Mouse (Mus musculus): Measurements from ENCODE around the gene Gm17657. TPM values are rescaled to one million over a fixed set of nuclear protein-coding genes. Genes with fewer than 3 reads are reported as not detected.

The Gm17657 gene
- not detected in 2 replicates for polyA plus RNA-seq (2016; fragmentation: Nextera tagmentation; extraction: Ambion mirVana)

DNA sequence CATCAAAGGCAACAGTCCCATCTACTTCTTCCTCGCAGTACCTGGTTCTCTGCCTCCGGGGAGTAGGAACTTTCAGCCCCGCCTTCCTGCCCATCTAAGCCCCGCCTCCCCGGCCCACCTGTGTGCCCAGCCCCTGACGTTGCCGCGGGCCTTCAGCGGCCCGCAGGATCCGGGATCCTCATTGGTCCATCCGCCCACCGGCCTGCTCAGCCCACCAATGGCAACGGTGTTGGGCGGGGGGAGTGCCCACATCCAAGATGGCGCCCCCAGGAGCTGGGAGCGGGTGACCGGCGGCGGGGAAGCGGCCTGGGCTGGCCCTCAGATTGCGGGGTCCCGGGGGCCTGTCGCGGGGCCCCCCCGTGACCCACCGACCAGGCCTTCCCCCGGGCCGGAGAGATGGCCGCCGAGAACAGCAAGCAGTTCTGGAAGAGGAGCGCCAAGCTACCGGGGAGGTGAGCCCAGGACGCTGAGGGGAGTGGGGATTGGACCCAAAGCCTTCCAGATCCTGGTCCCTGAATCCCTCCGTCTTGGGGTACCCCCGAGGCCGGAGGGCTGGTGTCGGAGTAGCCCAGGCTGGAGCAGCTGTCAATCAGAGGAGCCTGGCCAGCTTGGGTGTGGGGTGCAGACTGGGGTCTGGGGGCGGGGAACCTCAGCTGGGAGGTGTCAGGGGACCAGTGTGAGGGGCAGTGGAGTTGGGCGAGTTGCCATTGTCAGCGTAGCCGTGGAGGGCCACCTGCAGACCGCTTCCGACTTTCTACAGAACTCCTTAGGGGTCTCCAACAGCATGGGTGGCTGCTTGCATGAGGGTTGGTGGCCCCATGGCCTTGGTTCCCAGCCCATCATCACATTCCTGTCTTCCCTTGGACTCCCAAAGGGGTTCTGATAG lies at the start of gene Gm17657, which contains the start of gene Tbc1d22b:
Gene Gm17657, minus strand, starts transcription at position 96 of the 886 bp plus-strand sequence.
Gene Tbc1d22b, plus strand, starts transcription at position 243 of the 886 bp plus-strand sequence.
- H3K36me3 ChIP-seq (replicated peaks) = peaks cover 1% of the 10 kb centered on the region; the same call in 1 of the 2 replicates
- H3K27ac ChIP-seq = peak within 1 kb of the TSS; percentile 95
- H3K9me3 ChIP-seq = no peaks in the 10 kb centered on the region
- H3K4me3 ChIP-seq = peak within 1 kb of the TSS; percentile 99
- peaks cover 25% of the 10 kb centered on the region for H3K4me1 ChIP-seq
- no peaks in the 10 kb centered on the region for H3K27me3 ChIP-seq (ENCODE audit: poor library complexity, severe bottlenecking)
- under 1% methylated on average over 44 of the region's 44 CpGs for WGBS
- DNase-seq (ENCODE audit: extremely low spot score, low spot score) = peak; percentile 92

DNA sequence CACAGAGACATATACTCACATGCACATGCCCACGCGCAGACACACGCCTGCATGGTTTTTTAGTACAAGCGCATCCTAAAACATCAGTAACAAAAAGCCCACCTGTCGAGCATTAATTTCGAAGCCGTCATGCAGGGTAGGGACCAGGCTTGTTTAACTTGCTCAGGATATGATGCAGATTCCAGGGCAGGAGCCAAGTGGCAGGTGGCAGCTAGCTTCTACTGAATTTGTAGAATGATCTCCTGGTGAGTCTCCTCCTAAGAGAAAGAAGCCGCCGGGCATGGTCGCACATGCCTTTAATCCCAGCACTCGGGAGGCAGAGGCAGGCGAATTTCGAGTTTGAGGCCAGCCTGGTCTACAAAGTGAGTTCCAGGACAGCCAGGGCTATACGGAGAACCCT lies 49.6 kb upstream of the Gm17657 start:
- no peaks in the 10 kb centered on the region for H3K27me3 ChIP-seq (ENCODE audit: poor library complexity, severe bottlenecking)
- 0 out of 2 replicates have a peak, but pooled peaks cover 4% of the 10 kb centered on the region for H3K9me3 ChIP-seq
- H3K4me3 ChIP-seq = no peak overlapping the region
- WGBS = 93% methylated on average over 14 of the region's 14 CpGs
- peaks cover 22% of the 10 kb centered on the region for H3K4me1 ChIP-seq
- no peak overlapping the region for H3K27ac ChIP-seq
- DNase-seq (ENCODE audit: extremely low spot score, low spot score) = no peak
- peaks cover 92% of the 10 kb centered on the region for H3K36me3 ChIP-seq (replicated peaks)

DNA sequence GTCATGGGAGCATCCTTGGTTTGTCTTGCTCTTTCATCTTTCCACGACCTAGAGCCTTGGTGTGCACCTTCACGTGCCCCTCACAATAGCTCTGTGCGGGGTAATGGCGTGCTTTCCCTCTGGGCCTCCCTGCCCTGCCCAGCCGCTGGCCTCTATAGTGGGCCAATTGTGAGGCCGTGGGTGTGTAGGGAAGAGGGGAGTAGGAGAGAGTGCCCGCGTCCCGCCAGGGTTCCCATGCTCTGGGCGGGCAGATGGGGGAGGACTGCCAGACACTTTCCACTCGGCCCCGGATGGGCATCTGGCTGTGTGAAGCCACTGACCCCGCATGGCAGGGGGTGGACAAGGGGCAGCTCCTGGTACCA lies 47.3 kb upstream of the Gm17657 start:
- peaks cover 22% of the 10 kb centered on the region for H3K4me1 ChIP-seq
- H3K9me3 ChIP-seq = no peaks in the 10 kb centered on the region
- H3K36me3 ChIP-seq (replicated peaks) = peaks cover 79% of the 10 kb centered on the region
- no peak for DNase-seq (ENCODE audit: extremely low spot score, low spot score)
- H3K27me3 ChIP-seq (ENCODE audit: poor library complexity, severe bottlenecking) = no peaks in the 10 kb centered on the region
- no peak overlapping the region for H3K4me3 ChIP-seq
- H3K27ac ChIP-seq = peak overlapping the region; percentile 61
- WGBS = 88% methylated on average over 13 of the region's 13 CpGs

DNA sequence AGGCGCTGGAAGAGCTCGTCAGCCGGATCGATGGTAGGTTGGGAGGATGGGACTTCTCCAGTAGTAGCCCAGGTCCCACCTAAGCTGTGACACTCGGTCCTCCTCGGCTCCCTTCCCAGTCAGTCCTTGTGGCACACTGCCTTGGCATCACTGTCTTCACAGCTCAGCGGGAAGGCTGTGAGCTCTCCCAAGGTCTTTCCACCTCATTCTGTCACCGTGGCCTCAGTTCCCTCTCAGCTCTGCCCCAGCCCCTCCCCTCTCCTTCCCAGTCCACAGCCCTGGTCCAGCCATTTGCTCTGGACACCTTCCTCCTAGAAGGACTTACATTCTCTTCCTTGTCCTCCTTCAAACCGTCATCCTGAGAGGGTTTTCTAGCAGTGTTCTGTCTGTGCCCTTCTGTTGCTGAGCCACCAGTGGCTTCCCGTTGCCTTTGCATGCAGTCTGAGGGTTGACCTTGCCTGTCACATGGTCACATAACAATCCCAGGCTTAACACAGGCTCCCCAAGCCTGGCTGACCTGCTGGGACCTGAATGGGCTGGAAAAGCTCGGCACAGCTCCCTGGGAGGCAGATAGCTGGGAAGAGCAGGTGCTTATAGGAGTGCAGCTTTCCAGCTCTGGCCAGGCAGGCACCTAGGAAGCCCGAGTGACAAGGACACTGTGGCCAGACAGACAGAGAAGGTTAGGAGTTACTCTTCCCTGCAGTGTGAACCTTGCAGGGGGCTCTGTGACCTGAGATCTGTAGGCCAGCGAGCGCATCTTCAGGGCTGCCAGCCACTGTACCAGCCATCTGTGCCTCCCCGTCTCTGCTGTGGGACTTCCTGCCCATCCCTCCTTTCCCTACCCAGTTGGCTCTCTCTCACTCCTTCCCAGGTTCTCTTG lies 46.7 kb upstream of the Gm17657 start:
- H3K27ac ChIP-seq = peak overlapping the region; percentile 61
- peaks cover 22% of the 10 kb centered on the region for H3K4me1 ChIP-seq
- H3K36me3 ChIP-seq (replicated peaks) = peaks cover 76% of the 10 kb centered on the region
- no peak for DNase-seq (ENCODE audit: extremely low spot score, low spot score)
- H3K4me3 ChIP-seq = no peak overlapping the region
- H3K27me3 ChIP-seq (ENCODE audit: poor library complexity, severe bottlenecking) = no peaks in the 10 kb centered on the region
- no peaks in the 10 kb centered on the region for H3K9me3 ChIP-seq
- WGBS = 89% methylated on average over 15 of the region's 15 CpGs

DNA sequence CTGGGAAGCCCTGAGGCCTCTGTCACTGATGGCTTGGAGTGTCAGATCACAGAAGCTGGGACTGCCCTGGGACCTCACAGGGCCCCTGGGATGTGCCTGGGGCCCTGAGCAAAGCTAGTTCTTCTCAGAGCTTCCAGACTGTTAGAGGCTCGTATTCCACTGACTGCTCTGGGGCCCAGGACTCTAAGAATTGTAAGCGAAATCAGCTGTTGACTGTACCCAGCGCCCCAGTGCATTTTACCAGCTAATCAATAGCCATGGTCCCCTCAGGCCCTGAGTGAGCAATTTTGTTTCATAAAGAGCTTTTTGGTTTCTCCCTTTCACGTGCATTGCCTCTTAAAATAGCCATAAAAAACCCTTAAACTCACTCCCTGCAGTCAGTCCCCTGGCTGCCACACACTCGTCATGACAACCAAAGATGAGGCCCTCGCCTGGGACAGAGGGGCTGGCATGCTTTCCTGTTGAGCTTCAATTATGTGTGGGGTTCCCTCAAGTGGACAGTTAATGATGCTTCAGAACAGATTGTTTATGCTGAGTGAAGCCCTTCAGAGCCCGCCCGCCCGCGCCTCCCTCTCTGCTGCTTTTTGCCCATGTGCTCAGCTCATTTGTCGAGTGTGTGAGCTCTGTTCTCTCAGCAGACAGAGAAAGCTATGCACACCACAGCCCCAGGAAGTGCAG lies 39.9 kb upstream of the Gm17657 start:
- Histone ChIP-seq H3K9me3 (no peaks in the 10 kb centered on the region), H3K36me3 (replicated peaks) (peaks cover 44% of the 10 kb centered on the region), H3K27ac (peak overlapping the region; percentile 71), H3K4me1 (peaks cover 16% of the 10 kb centered on the region), H3K27me3 (ENCODE audit: poor library complexity, severe bottlenecking) (no peaks in the 10 kb centered on the region), H3K4me3 (no peak overlapping the region)
- WGBS = 66% methylated on average over 11 of the region's 11 CpGs
- DNase-seq (ENCODE audit: extremely low spot score, low spot score) = peak; percentile 19

DNA sequence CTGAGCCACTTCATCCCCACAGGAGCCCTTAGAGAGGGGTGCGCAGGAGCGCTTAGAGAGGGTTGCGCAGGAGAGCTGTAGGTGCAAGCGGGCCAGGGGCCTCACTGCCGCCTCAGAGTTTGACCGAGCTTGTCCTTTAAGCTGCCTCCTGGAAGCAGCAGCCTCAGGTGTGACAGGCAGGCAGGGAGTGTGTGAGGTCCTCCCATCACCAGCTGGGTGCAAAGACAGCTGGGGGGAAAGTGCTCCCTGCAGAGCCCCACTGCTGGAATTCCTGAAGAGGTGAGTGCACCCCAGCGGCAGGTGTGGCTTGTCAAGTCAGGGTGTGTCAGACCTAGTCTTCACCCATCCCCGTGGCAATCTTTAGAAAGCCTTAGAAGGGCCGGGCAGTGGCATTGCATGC lies 37.5 kb upstream of the Gm17657 start:
- Histone ChIP-seq H3K4me1 (peaks cover 23% of the 10 kb centered on the region), H3K27ac (no peak overlapping the region), H3K36me3 (replicated peaks) (peaks cover 50% of the 10 kb centered on the region), H3K9me3 (no peaks in the 10 kb centered on the region), H3K4me3 (no peak overlapping the region), H3K27me3 (ENCODE audit: poor library complexity, severe bottlenecking) (no peaks in the 10 kb centered on the region)
- DNase-seq (ENCODE audit: extremely low spot score, low spot score) = no peak
- 89% methylated on average over 9 of the region's 9 CpGs for WGBS

DNA sequence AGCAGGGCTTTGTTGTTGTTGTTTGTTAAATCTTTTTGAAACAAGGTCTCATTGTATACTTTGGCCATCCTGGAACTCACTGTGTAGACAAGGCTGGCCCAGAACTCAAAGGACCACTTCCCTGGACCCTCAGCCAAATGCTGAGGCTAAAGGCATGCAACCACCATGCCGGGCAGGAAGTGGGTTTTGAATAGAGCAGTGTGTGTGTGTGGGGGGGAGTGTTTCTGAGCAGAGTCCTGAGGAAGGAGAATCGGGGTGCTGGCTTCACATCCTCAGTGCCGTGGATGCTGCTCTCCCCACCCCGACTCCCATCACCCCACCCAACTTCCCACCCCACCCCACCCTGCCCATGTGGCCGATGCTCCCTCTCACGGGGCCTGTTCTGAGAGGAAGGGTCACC lies 36.0 kb upstream of the Gm17657 start:
- no peak overlapping the region for H3K4me3 ChIP-seq
- H3K27ac ChIP-seq = peak overlapping the region; percentile 30; the same call in 1 of the 2 replicates
- peaks cover 60% of the 10 kb centered on the region for H3K36me3 ChIP-seq (replicated peaks)
- H3K27me3 ChIP-seq (ENCODE audit: poor library complexity, severe bottlenecking) = no peaks in the 10 kb centered on the region
- H3K4me1 ChIP-seq = peaks cover 23% of the 10 kb centered on the region
- 86% methylated on average over 6 of the region's 6 CpGs for WGBS
- H3K9me3 ChIP-seq = no peaks in the 10 kb centered on the region
- DNase-seq (ENCODE audit: extremely low spot score, low spot score) = no peak

DNA sequence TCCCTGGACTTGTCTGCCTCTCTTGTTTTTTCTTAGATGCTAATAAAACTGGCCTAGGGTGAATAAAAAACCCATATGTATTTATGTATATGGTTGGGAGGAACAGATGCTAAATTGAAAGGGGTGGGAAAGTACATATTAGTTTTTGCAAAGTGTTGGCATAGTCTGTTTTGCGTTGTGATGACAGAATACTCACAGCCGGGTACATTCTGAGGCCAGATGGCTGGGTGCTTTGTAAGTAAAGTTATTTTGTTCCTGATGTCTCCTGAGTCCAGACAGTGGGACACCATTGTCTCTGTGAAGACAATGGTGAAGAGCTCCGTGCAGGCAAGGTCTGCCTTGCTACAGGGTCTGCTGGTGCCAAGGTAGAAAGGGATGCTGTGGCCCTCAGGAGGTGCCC lies 35.3 kb upstream of the Gm17657 start:
- H3K4me1 ChIP-seq = peaks cover 19% of the 10 kb centered on the region
- peaks cover 67% of the 10 kb centered on the region for H3K36me3 ChIP-seq (replicated peaks)
- no peaks in the 10 kb centered on the region for H3K9me3 ChIP-seq
- H3K4me3 ChIP-seq = no peak overlapping the region
- H3K27ac ChIP-seq = no peak overlapping the region
- WGBS = 80% methylated on average over 3 of the region's 3 CpGs
- H3K27me3 ChIP-seq (ENCODE audit: poor library complexity, severe bottlenecking) = no peaks in the 10 kb centered on the region
- no peak for DNase-seq (ENCODE audit: extremely low spot score, low spot score)

DNA sequence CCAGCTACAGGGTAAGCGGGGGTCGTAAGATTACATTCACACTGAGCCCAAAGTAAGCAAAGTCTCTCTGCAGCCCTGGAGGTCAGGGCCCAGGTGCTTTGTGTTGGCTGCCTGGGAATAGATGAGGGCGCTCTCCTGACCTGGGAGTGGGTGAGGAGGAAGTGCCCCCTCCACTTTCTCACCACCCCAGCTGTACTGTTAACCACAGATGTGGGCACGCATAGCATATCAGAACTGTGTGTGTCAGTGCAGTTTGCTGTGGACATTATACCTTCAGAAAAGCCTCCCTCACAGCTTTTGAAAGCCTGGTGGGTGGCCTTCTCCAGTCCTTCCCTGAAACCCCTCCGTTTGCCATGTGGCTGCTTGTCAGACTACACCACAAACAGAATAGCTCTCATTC lies 34.9 kb upstream of the Gm17657 start:
- no peak overlapping the region for H3K27ac ChIP-seq
- 81% methylated on average over 5 of the region's 5 CpGs for WGBS
- peaks cover 15% of the 10 kb centered on the region for H3K4me1 ChIP-seq
- H3K36me3 ChIP-seq (replicated peaks) = peaks cover 71% of the 10 kb centered on the region
- no peaks in the 10 kb centered on the region for H3K9me3 ChIP-seq
- H3K4me3 ChIP-seq = no peak overlapping the region
- DNase-seq (ENCODE audit: extremely low spot score, low spot score) = no peak
- H3K27me3 ChIP-seq (ENCODE audit: poor library complexity, severe bottlenecking) = no peaks in the 10 kb centered on the region

DNA sequence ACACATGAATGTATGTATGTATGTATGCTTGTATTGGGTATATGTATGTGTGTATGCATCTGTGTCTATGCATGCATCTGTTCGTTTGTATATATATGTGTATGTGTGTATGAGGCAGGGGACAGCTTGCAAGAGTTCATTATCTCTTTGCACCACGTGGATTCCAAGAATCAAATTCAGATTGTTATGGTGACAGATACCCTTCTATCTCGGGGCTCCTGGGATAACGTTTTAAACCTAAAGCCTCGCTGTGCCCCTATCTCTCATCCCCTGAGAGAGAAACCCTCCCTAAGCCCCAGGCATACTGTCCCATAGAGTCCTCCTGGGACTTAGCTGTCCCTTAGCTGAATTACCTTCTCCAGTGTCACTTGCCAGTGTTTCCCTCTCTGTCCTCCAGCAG lies 34.1 kb upstream of the Gm17657 start:
- Histone ChIP-seq H3K27me3 (ENCODE audit: poor library complexity, severe bottlenecking) (no peaks in the 10 kb centered on the region), H3K9me3 (no peaks in the 10 kb centered on the region), H3K27ac (no peak overlapping the region), H3K4me1 (peaks cover 8% of the 10 kb centered on the region), H3K36me3 (replicated peaks) (peaks cover 78% of the 10 kb centered on the region), H3K4me3 (no peak overlapping the region)
- DNase-seq (ENCODE audit: extremely low spot score, low spot score) = no peak
- 89% methylated on average over 5 of the region's 5 CpGs for WGBS

DNA sequence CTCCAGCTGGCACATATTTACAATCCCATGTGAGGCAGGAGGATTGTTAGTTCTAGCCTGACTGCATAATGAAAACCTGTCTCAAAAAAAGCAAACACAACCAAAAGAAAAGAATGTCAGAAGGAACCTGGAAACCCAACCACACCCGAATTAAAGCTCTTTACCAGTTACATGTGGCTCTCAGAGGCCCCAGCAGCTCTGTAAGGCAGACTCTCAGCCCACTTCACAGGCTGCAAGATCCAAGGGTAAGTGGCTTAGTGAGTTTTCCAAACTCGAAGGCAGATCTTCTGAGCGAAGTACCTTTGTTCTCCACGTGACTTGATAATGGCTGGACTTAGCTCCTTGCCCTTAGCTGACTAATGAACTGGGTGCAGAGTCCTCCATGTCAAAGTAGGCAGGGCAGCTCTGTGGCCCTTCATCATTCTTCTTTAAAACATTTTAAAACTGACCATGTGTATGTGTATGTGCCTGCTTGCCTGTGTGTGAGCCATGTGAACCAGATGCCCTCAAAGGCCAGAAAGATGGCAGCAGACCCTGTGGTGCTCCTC lies 30.2 kb upstream of the Gm17657 start:
- Histone ChIP-seq H3K36me3 (replicated peaks) (peaks cover 92% of the 10 kb centered on the region), H3K9me3 (no peaks in the 10 kb centered on the region), H3K4me3 (no peak overlapping the region), H3K27ac (no peak overlapping the region), H3K27me3 (ENCODE audit: poor library complexity, severe bottlenecking) (no peaks in the 10 kb centered on the region), H3K4me1 (peaks cover 7% of the 10 kb centered on the region; the same call in 1 of the 2 replicates)
- WGBS = 86% methylated on average over 4 of the region's 4 CpGs
- DNase-seq (ENCODE audit: extremely low spot score, low spot score) = no peak

DNA sequence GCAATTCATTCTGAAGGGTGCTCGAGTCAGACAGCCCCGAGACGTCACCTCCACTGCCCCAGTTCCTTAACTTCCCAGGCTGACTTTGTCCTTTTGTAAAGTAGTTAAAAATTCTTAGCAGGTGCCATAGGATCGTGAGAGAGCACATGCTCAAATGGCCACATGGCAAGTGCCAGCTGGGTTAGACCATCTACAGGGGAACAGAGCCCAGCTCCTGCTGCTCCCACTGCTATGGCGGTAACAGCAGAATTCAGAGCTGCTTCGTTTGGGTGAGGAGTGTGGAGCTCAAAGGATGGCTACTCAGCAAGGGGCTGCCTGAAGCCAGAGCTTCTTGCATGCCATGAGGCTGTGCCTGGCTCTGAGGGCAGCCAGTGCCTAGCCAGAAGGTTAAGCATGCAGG lies 20.4 kb upstream of the Gm17657 start:
- no peak for DNase-seq (ENCODE audit: extremely low spot score, low spot score)
- Histone ChIP-seq H3K27me3 (ENCODE audit: poor library complexity, severe bottlenecking) (no peaks in the 10 kb centered on the region), H3K27ac (no peak overlapping the region), H3K9me3 (no peaks in the 10 kb centered on the region), H3K4me3 (no peak overlapping the region), H3K4me1 (no peaks in the 10 kb centered on the region), H3K36me3 (replicated peaks) (peaks cover 91% of the 10 kb centered on the region)
- 84% methylated on average over 6 of the region's 6 CpGs for WGBS
